Mouse (Mus musculus): ENCODE measurements around the gene Pkn1. TPM values are rescaled to one million over a fixed set of nuclear protein-coding genes. Genes with fewer than 3 reads are reported as not detected.
A peak's percentile ranks its signal among the peaks of the same experiment; 100 is the strongest.

The Pkn1 gene
- total RNA-seq (2021) = 125 and 151 TPM in 2 replicates
- long read RNA-seq, experiment 1, full-length matches to known transcripts = 100 of 156 reads
- long read RNA-seq, experiment 1, partial matches to known transcripts = 22 of 156 reads
- long read RNA-seq, experiment 1, other reads (novel, unspliced or antisense) = 34 of 156 reads
- long read RNA-seq, experiment 2, full-length matches to known transcripts = 66 of 131 reads
- long read RNA-seq, experiment 2, partial matches to known transcripts = 24 of 131 reads
- long read RNA-seq, experiment 2, other reads (novel, unspliced or antisense) = 41 of 131 reads

DNA sequence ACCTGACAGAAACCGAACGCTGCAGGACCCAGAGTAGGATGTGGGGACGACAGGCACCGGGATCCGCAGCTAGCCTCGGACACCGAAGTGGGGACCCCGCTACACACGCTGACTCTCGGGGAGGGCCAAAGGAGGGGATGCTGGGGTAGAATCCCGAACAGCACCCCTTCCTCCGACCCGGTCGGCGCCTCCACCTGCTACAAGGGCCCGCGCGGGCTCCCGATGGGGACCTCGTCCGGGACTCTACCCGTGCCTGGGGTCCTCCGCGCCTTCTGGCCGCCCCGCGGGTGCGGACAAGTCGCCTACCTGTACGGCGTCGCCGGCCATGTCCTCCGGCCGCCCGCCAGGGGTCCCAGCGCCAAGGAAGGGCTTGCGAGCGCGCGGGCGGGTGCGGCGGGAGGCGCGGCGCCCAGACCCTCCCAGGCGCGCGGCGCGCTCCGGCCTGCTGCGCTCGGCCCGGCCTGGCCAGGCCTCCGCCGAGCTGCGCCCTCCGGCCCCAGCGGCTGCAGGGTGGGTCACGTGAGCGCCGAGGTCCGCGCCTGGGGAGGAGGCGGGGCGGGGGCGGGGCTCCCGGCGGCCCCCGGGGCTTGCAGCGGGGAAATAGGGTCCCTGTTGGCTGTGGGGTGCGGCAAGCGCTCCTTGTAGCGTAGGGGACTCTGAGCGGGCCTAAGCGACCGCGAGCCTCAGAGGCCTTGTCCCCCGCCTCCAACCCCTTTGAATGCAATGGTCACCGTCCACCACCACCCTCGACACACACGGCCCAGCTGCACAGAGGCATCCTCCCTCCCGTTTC, at the start of gene Pkn1:
TSS of gene Pkn1 (minus strand) at position 519 of the 793 bp plus-strand sequence.
- DNase-seq = peak; percentile 90

DNA sequence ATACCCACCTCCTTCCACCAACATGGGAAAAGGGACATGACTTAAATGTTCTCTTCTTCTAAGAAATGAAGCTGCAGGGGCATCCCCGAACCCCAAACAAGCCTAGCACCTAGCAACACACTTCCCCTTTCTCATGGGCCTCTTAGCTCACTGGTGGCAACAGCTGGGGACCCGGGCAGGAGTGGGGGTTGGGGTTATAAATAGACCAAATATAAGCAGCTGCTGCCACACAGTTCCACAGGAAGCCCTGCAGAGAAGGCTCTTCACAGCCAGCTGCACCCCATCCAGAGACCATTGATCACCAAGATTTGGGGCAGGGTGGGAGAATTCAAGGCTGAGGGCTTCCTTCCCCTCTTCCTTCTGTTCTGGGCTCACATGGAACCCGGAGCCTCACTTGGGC, 49.7 kb upstream of the Pkn1 start:
- DNase-seq = peak; percentile 54

- DNase-seq = peak; percentile 75
These were observed 48.8 kb upstream of the Pkn1 start for GRCm38 (mm10) chr8:83747661-83748346.

DNA sequence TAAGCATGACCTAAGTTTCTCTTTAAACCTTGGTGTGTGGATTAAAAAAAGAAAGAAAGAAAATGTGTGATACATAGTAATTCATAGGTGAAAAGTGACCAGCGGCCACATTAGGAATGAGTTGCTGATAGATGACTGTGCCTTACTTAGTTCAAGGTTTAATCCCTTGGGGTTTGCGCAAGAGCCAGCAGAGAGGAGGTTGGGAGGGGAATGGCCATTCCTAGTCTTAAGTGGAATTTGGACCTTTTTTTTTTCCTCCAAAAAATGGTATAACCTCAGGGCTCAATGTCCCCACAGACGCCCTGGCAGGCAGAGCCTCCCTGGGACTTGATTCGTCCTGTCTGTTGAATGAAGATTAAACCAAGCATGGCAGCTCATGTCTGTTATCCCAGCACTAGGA, 45.1 kb upstream of the Pkn1 start:
- peak; percentile 57 for DNase-seq

DNA sequence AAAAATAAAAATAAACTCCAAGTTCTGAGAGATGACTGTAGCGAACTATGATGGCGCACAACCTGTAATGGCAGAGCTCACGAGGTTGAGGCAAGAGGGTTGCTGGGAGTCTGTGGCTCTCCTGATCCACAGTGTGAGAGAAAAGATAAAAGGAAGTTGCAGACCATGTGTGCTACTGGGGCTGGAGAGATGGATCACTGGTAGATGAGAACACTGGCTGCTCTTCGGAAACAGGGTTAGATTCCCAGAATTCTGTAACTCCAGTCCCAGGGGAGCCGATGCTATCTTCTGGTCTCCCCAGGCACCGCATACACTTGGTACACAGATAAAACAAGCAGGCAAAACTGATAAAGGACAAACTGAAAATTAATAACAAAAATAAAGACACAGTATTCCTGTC, 44.0 kb upstream of the Pkn1 start:
- DNase-seq = no peak

GRCm38 (mm10) chr8:83741849-83742655, 43.1 kb upstream of the Pkn1 start:
- DNase-seq = no peak

DNA sequence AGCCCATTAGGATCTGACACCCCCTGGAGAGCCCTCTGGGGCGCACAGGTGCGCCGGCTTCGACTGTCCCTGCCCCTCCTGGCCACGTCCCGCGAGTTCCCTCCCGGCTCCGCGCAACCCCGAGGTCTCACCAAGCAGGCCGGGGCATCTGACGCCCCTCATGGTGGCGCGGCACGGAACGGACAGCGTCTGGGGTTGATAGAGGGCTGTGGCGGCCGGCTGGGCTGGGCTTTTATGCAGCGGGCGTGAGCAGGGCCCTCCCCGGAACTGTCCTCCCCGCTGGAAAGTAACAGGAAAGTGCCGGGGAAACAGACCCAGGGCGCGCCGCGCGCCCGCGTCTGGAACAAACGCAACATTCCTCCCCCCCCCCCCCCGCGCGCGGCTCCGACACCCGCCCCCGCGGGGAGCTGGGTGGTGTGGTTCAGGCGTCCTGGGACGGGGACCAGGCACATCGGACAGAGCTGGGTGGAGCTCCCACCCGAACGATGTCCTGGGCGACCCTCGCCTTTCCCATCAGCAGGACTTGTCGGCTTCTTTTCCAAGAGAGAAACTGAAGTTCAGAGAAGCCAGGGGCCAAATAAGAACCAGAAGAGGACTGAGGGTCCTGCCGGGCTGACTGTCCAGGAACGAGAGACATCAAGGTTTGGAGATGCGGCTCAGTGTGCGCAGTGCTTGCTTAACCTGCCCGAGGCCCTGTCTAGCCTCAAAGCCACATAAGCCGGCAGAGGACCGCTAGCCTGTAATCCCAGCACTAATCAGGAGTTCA, 42.2 kb upstream of the Pkn1 start, which contains the start of gene Adgre5:
TSS of gene Adgre5 (minus strand) at position 351 of the 766 bp plus-strand sequence.
- DNase-seq = peak; percentile 88

- no peak for DNase-seq
These were observed 41.6 kb upstream of the Pkn1 start for GRCm38 (mm10) chr8:83740586-83740975.

- peak; percentile 48 for DNase-seq
These were observed 40.9 kb upstream of the Pkn1 start for GRCm38 (mm10) chr8:83739711-83740468.

DNA sequence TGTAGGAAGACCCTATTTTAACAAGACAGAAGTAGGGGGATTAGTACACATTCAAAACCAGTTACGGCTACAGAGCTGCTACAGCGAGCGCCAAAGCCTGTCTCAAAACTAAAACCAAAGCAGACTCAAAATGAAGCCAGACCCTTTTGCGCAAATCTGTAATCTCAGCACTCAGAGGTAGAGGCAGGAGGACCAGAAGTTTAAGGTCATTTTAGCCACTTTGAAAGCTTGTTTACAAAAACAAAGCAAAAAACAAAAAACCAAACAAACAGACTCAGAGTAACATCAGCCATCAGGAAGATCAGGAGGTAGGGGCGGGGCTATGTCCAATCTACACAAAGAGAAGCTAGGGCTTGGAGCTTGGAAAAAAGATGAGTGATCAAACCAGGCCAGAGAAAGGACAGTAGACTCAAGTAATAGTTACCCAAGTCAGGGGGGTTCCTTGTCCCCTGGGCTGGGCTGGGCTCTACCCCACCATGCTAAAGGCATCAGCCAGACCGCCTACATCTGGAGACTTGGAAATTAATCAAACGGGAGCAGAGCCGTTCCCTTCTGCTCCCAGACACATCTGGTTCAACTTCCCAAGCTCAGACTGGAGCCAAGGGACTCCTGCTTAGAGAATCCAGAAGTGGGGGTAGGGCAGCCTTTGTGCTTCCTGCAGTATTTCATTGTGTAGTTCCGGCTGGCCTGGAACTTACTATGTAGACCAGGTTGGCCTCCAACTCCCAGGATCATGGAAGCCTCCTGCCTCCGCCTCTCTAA, 40.2 kb upstream of the Pkn1 start:
- peak; percentile 33 for DNase-seq

DNA sequence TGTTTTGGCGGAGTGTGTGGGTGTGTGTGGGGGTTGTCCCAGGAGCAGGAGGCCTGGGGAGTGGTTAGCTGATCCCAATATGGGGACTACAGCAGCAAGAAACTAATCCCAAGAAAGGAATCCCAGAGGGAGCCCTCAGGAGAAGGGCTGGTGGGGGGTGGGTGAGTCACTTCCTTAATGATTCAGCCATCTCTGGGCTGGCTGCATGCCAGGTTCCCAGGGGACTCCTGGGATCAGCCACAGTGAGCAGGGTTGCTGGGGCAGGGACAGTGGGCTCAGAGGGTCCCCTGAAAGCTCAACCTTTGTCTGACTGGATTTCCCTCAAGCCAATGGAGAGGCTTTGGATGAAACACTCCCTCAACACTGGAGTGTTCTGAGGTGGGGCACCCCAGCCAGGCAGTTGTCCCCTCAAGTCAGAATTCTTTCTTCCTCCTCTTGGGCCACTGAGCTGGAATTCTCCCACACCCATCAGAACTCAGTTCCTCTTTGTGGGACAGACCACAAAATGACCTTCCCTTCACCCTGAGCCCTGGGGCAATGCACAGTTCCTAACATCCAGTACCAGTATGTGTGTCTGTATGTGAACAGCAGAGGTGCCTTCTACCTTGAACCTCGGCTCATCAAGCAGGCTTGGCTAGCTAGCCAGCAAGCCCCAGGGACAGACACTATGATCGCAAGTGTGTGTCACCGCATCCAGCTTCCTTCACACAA, 39.0 kb upstream of the Pkn1 start:
- DNase-seq = peak; percentile 86

- DNase-seq = no peak
These were observed 38.4 kb upstream of the Pkn1 start for GRCm38 (mm10) chr8:83737346-83737745.

DNA sequence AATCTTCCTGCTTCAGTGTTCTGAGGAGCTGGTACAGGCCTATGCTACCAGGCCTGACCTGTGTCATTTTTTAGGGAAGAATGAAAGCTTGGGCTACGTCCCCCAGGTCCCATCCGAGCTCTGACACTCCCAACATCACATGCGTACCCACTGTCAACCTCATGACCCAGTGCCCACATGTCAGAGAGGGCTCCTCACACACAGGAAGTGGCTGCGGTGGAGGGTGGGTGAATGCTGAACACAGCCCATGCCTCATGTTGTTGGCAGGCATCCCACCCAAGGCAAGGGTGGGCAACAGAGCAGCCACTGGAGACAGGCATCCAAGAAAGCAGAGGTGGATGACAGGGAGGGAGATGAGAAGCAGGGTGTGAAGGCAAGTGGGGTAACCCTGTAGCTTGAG, 37.7 kb upstream of the Pkn1 start:
- no peak for DNase-seq

GRCm38 (mm10) chr8:83732919-83733318, 33.9 kb upstream of the Pkn1 start:
- DNase-seq = no peak

DNA sequence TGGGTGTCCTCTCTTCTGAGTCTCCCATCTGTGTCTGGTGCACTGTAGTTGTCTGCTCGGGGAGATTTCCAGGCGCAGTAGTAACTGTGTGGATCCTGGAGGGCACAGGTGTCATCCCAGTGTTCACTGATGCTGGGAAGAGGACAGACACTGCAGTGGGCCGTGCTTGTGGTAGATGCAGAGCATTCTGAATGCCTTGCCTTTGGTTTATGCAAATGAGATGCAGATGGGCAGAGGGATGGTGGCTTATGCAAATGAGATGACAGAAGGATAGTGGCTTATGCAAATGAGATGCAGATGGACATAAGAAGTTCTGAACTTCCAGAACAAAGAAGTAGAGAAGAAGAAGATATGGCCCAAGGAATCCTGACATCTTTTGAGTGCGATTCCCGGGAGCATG, 32.9 kb upstream of the Pkn1 start:
- DNase-seq = no peak

DNA sequence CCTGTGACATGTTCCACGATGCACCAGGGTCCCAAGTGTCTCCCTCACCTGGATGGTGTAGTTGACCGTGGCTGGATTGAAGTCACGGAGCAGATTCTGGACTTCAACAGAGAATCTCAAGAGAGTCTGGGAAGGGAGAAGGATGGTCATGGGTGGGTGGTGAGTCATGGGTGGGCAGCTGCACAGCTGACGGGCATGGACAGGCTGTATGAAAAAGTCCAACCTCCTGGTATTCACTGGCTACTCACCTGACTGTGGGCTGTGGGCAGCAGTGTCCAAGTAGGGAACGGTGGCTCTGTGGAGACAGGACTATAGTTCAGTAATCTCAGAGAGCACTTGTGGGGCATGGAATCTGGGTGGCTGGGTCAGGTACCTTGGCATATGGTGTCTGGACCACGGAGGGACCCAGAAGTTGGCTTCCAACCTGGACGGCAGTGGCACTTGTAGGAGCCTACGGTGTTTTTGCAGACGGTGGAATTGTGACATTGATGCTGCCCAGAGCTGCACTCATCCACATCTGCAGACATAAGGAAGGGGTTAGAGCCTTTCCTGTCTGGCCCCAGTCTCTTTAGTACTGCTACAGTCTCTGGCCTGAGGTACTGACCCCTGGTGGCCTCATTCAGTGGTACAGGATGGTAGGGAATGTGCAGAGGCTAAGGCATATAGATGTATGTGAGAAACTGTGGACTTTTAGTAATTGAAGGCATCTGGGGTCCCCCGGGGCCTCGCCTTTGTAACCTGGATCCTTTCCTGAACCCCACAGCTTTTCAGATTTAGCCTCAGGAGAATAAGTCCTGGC, 30.2 kb upstream of the Pkn1 start:
- DNase-seq = peak; percentile 62

DNA sequence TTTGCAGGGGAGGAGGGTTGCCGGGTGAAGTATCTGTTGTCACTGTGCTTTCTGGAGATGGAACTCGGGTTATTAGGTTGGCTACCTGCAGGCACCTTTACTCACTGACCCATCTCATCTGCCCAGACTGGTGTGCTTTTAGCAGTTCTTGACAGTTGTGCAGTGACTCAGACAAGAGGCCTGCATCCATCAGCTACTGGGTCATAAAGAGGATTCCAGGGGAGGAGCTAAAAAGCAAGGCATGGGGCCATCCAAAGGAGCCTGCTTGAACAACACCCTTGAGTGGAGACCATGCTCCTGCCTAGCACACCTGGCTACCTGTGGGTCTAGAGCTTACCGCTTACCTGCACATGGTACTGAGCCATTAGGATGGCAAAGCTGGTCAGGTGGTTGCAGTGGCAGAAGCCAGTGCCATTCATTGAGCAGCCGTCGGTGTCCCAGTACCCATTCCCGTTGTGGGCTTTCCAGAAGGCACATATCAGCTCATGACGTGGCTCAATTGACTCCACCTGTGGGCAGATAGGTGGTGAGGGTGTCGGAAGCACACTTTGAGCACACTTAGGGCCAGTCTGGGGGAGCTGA, 26.6 kb upstream of the Pkn1 start:
- DNase-seq = no peak
